Mouse (Mus musculus) brain, embryonic 14.5 days (tissue): Measurements from ENCODE around the gene Lin37.

Experiments used
- CTCF ChIP-seq: fragments of 200-500 bp; IDR thresholded peaks from 2 replicates; pipeline ENCODE4 v1.5.1; 2012; ENCODE audit warnings: inconsistent platforms, mild to moderate bottlenecking, moderate library complexity, borderline replicate concordance; ENCODE audit not compliant: insufficient read depth, insufficient read length; ENCODE audit errors: extremely low read depth
- POLR2A ChIP-seq: fragments of 200-500 bp; IDR thresholded peaks from 2 replicates; pipeline ENCODE4 v1.6.1; 2012; ENCODE audit warnings: mild to moderate bottlenecking, inconsistent platforms, borderline replicate concordance; ENCODE audit not compliant: poor library complexity, insufficient read depth, insufficient read length, severe bottlenecking; ENCODE audit errors: extremely low read depth

DNA sequence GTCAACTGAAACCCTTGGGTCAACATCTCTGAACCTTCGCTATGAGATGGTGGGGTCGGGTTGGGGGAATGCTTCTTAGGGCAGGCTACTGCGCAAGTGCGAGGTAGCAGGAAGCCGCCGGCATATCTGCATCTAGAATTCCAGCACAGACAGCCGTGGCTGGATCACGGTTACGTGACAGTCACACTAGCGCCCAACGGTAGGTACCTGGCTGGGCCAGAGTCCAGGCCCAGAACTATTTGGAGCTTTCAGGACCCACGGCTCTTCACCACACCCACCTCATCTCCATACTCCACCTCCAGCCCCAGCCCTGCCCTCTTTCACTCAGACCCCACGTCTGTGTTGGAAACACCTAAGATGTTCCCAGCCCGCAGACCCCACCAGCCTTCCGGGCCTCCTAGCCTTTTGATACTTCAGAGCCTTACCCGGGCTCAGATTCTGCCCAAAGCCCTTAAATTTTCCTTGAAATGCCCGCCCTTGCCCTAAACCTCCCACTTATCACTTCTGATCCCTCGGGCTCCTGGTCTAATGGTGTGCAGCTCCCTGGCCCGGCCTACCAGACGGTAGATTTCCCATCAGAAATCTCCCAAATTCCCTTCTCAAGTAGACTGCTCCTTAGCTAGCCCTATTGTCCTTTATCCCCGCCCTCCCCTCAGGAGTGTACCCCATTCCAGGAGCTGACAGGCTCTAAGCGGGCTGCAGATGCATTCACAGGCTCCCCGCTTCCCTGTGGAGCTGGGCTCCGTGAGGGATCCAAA lies 44.5 kb downstream of the Lin37 start:
- TF ChIP-seq CTCF (no peak), POLR2A (no peak)
